Mouse (Mus musculus) neural tube, embryonic 14.5 days (tissue): ENCODE measurements around the gene Yae1d1. TPM values are rescaled to one million over a fixed set of nuclear protein-coding genes. Genes with fewer than 3 reads are reported as not detected.

Source experiments
- ATAC-seq: fragments of 200-750 bp; cut with Nextera tagmentation; 2 replicates; pipeline ENCODE4 v1.8.0; 2017; ENCODE audit warnings: low read depth, mild to moderate bottlenecking, moderate TSS enrichment, moderate library complexity
- H3K27ac ChIP-seq: fragments of 300-500 bp; sonication (generic); 2 replicates; pipeline ENCODE4 v1.5.1; 2014; ENCODE audit warnings: low read depth, mild to moderate bottlenecking, control low read depth, low read length, moderate library complexity, mixed read lengths
- H3K27me3 ChIP-seq: fragments of 300-500 bp; sonication (generic); 2 replicates; pipeline ENCODE4 v1.6.1; 2014; ENCODE audit warnings: low read length; ENCODE audit not compliant: control insufficient read depth, insufficient read depth
- H3K36me3 ChIP-seq: fragments of 300-500 bp; sonication (generic); 2 replicates; pipeline ENCODE4 v1.6.1; 2014; ENCODE audit warnings: low read length, mixed read lengths; ENCODE audit not compliant: control insufficient read depth, insufficient read depth
- H3K4me1 ChIP-seq: fragments of 300-500 bp; sonication (generic); 2 replicates; pipeline ENCODE4 v1.6.1; 2014; ENCODE audit warnings: low read length; ENCODE audit not compliant: control insufficient read depth, insufficient read depth
- H3K4me2 ChIP-seq: fragments of 300-500 bp; sonication (generic); 2 replicates; pipeline ENCODE4 v1.6.1; 2014; ENCODE audit warnings: mild to moderate bottlenecking, low read depth, low read length, control low read depth
- H3K4me3 ChIP-seq: fragments of 300-500 bp; sonication (generic); 2 replicates; pipeline ENCODE4 v1.5.1; 2014; ENCODE audit warnings: low read depth, low read length, control low read depth, mixed read lengths
- H3K9ac ChIP-seq: fragments of 300-500 bp; sonication (generic); replicated peaks from 2 replicates; pipeline ENCODE4 v1.6.1; 2014; ENCODE audit warnings: low read depth, mild to moderate bottlenecking, control low read depth, low read length, mixed read lengths
- H3K9me3 ChIP-seq: fragments of 300-500 bp; sonication (generic); 2 replicates; pipeline ENCODE4 v1.6.1; 2016; ENCODE audit warnings: low read length; ENCODE audit not compliant: control insufficient read depth
- WGBS: fragments of 180-500 bp; shearing (Covaris S2); extraction: QIAGEN DNeasy Blood & Tissue Kit; methylation state at CpG from one replicate; pipeline ENCODE4 v1.1.7; 2014; 5-methylcytosine and 5-hydroxymethylcytosine counted together
- polyA plus RNA-seq: library from polyadenylated mRNA; unstranded; fragments of >200 nt; fragmentation: Nextera tagmentation; extraction: Ambion mirVana; gene quantifications from 2 replicates; pipeline ENCODE4 v1.2.1, GENCODE M21; 2014

The Yae1d1 gene
- polyA plus RNA-seq, 1 experiment from 2014 or later: 87.9 TPM

- no peaks in the 10 kb centered on the region for H3K27me3 ChIP-seq
- WGBS: 1% methylated on average over 62 of the region's 70 CpGs
- H3K27ac ChIP-seq: peak overlapping the region; percentile 98
- peak overlapping the region; percentile 94 for H3K4me3 ChIP-seq
- H3K4me2 ChIP-seq: peak overlapping the region; percentile 75
- H3K4me1 ChIP-seq: 0 out of 2 replicates have a peak, but pooled peaks cover 8% of the 10 kb centered on the region
- H3K9ac ChIP-seq: peak overlapping the region; percentile 98
- no peaks in the 10 kb centered on the region for H3K9me3 ChIP-seq
- ATAC-seq: peak; percentile 78
- H3K36me3 ChIP-seq: no peaks in the 10 kb centered on the region
Observed at GRCm38 (mm10) chr13:17943306-17944077, 49.7 kb downstream of the Yae1d1 start.

GRCm38 (mm10) chr13:17942338-17942737 is 50.8 kb downstream of the Yae1d1 start:
- ATAC-seq: no peak

More at GRCm38 (mm10) chr13:17942338-17942737, 50.8 kb downstream of the Yae1d1 start:
- no peaks in the 10 kb centered on the region for H3K36me3 ChIP-seq
- no peaks in the 10 kb centered on the region for H3K27me3 ChIP-seq
- H3K9ac ChIP-seq: no peak overlapping the region; the same call in 1 of the 2 replicates
- H3K4me2 ChIP-seq: peak overlapping the region; percentile 75; the same call in 1 of the 2 replicates
- 73% methylated on average over 6 of the region's 6 CpGs for WGBS
- H3K4me3 ChIP-seq: no peak overlapping the region; the same call in 1 of the 2 replicates
- H3K27ac ChIP-seq: no peak overlapping the region
- no peaks in the 10 kb centered on the region for H3K9me3 ChIP-seq
- 0 out of 2 replicates have a peak, but pooled peaks cover 8% of the 10 kb centered on the region for H3K4me1 ChIP-seq

Other genes starting within 250 kb of the Yae1d1 start
- 18.1 and 22.5 TPM in 2 replicates for gene Cdk13, start 188.3 kb downstream of the Yae1d1 start, polyA plus RNA-seq
- 202 and 224 TPM in 2 replicates for gene Rala, start 49.1 kb downstream of the Yae1d1 start, polyA plus RNA-seq